Mouse (Mus musculus) MEL (cell line): Measurements from ENCODE around the gene Siglecg. TPM values are rescaled to one million over a fixed set of nuclear protein-coding genes. Genes with fewer than 3 reads are reported as not detected.

ENCODE experiments used
- DNase-seq: peaks from one replicate; pipeline ENCODE4 v3.0.0; 2011; ENCODE audit warnings: low read depth, low spot score
- H3K27ac ChIP-seq: 2 replicates; pipeline ENCODE4 v1.5.1; 2012; ENCODE audit warnings: low read depth, mild to moderate bottlenecking, control low read depth, low read length, moderate library complexity; ENCODE audit not compliant: control insufficient read depth
- H3K27me3 ChIP-seq, 2 experiments: fragments of 150-350 bp in 1 of 2; sonication (generic) in 1 of 2; 2 replicates each; pipeline ENCODE4 v1.6.1; 2012; ENCODE audit warnings: low read length in 2 of 2, mild to moderate bottlenecking in 2 of 2, improper control_type of control experiment in 1 of 2, moderate library complexity in 1 of 2; ENCODE audit not compliant: insufficient read depth in 2 of 2, control insufficient read depth in 1 of 2
- H3K36me3 ChIP-seq, 2 experiments: 2 replicates each; pipeline ENCODE4 v1.6.1; 2012 to 2014; ENCODE audit warnings: low read length in 2 of 2, improper control_type of control experiment in 1 of 2, inconsistent platforms in 1 of 2, mild to moderate bottlenecking in 1 of 2; ENCODE audit not compliant: insufficient read depth in 2 of 2, control insufficient read depth in 1 of 2
- H3K4me1 ChIP-seq, 2 experiments: fragments of 150-350 bp in 1 of 2; sonication (generic) in 1 of 2; 2 replicates each; pipeline ENCODE4 v1.6.1; 2012; ENCODE audit warnings: low read length in 2 of 2, improper control_type of control experiment in 1 of 2, mild to moderate bottlenecking in 1 of 2; ENCODE audit not compliant: insufficient read depth in 2 of 2, control insufficient read depth in 1 of 2
- H3K4me3 ChIP-seq, 2 experiments: fragments of 150-350 bp in 1 of 2; sonication (generic) in 1 of 2; 2 replicates each; pipeline ENCODE4 v1.5.1; 2012; ENCODE audit warnings: low read depth in 2 of 2, low read length in 2 of 2, mild to moderate bottlenecking in 2 of 2, moderate library complexity in 2 of 2, control low read depth in 1 of 2, improper control_type of control experiment in 1 of 2; ENCODE audit not compliant: control insufficient read depth in 1 of 2, insufficient read depth in 1 of 2
- H3K79me2 ChIP-seq: 2 replicates; pipeline ENCODE4 v1.6.1; 2012; ENCODE audit warnings: mild to moderate bottlenecking, low read length, moderate library complexity; ENCODE audit not compliant: control insufficient read depth, poor library complexity, insufficient read depth
- H3K9ac ChIP-seq: 2 replicates; pipeline ENCODE4 v1.6.1; 2012; ENCODE audit warnings: low read depth, mild to moderate bottlenecking, control low read depth, low read length, moderate library complexity; ENCODE audit not compliant: control insufficient read depth, poor library complexity, severe bottlenecking
- H3K9me3 ChIP-seq: fragments of 150-350 bp; sonication (generic); replicated peaks from 2 replicates; pipeline ENCODE4 v1.6.1; 2012; ENCODE audit warnings: mild to moderate bottlenecking, low read length, improper control_type of control experiment, moderate library complexity; ENCODE audit not compliant: insufficient read depth
- BHLHE40 ChIP-seq: IDR thresholded peaks from 2 replicates; pipeline ENCODE4 v1.6.1; 2012; ENCODE audit warnings: low read depth, mild to moderate bottlenecking, inconsistent platforms, low read length, improper control_type of control experiment, borderline replicate concordance
- CHD1 ChIP-seq: IDR thresholded peaks from 2 replicates; pipeline ENCODE4 v1.6.1; 2012; ENCODE audit warnings: low read depth, mild to moderate bottlenecking, inconsistent platforms, low read length, improper control_type of control experiment
- CHD2 ChIP-seq: IDR thresholded peaks from 2 replicates; pipeline ENCODE4 v1.6.1; 2011; ENCODE audit warnings: low read length, improper control_type of control experiment
- E2F4 ChIP-seq: IDR thresholded peaks from 2 replicates; pipeline ENCODE4 v1.6.1; 2011; ENCODE audit warnings: low read depth, low read length, improper control_type of control experiment, borderline replicate concordance
- ETS1 ChIP-seq: IDR thresholded peaks from 2 replicates; pipeline ENCODE4 v1.6.1; 2012; ENCODE audit warnings: low read depth, mild to moderate bottlenecking, inconsistent platforms, low read length, improper control_type of control experiment, moderate library complexity
- GATA1 ChIP-seq: IDR thresholded peaks from 2 replicates; pipeline ENCODE4 v1.6.1; 2011; ENCODE audit warnings: low read depth, low read length, improper control_type of control experiment
- KAT2A ChIP-seq: conservative IDR thresholded peaks from 2 replicates; pipeline ENCODE4 v1.6.1; 2012; ENCODE audit warnings: low read depth, low read length, improper control_type of control experiment, inconsistent platforms
- MEF2A ChIP-seq: IDR thresholded peaks from 2 replicates; pipeline ENCODE4 v1.6.1; 2014; ENCODE audit warnings: low read depth, mild to moderate bottlenecking, inconsistent platforms, low read length, improper control_type of control experiment; ENCODE audit not compliant: poor library complexity, insufficient replicate concordance, severe bottlenecking; ENCODE audit errors: extremely low read depth
- MXI1 ChIP-seq: IDR thresholded peaks from 2 replicates; pipeline ENCODE4 v1.6.1; 2011; ENCODE audit warnings: mild to moderate bottlenecking, low read depth, low read length, improper control_type of control experiment
- MYB ChIP-seq: IDR thresholded peaks from 2 replicates; pipeline ENCODE4 v1.6.1; 2011; ENCODE audit warnings: mild to moderate bottlenecking, low read depth, low read length, improper control_type of control experiment
- MYC ChIP-seq: IDR thresholded peaks from 2 replicates; pipeline ENCODE4 v1.6.1; 2011; ENCODE audit warnings: low read depth, mild to moderate bottlenecking, low read length, improper control_type of control experiment, moderate library complexity
- NELFE ChIP-seq: IDR thresholded peaks from 2 replicates; pipeline ENCODE4 v1.6.1; 2011; ENCODE audit warnings: low read depth, low read length, improper control_type of control experiment
- NRF1 ChIP-seq: IDR thresholded peaks from 2 replicates; pipeline ENCODE4 v1.6.1; 2014; ENCODE audit warnings: low read depth, mild to moderate bottlenecking, inconsistent platforms, low read length, improper control_type of control experiment, moderate library complexity; ENCODE audit not compliant: poor library complexity, insufficient read depth, severe bottlenecking
- POLR2A ChIP-seq, 2 experiments: IDR thresholded peaks; 2 replicates each; pipeline ENCODE4 v1.6.1; 2011 to 2012; ENCODE audit warnings: low read length in 2 of 2, mild to moderate bottlenecking in 2 of 2, control low read depth in 1 of 2, improper control_type of control experiment in 1 of 2, low read depth in 1 of 2, moderate library complexity in 1 of 2; ENCODE audit not compliant: control insufficient read depth in 1 of 2, insufficient read depth in 1 of 2, poor library complexity in 1 of 2
- POLR2AphosphoS2 ChIP-seq: IDR thresholded peaks from 2 replicates; pipeline ENCODE4 v1.6.1; 2011; ENCODE audit warnings: low read length, improper control_type of control experiment
- RAD21 ChIP-seq: IDR thresholded peaks from 2 replicates; pipeline ENCODE4 v1.6.1; 2011; ENCODE audit warnings: mild to moderate bottlenecking, low read depth, low read length, improper control_type of control experiment
- RCOR1 ChIP-seq: IDR thresholded peaks from 2 replicates; pipeline ENCODE4 v1.6.1; 2012; ENCODE audit warnings: low read depth, mild to moderate bottlenecking, inconsistent platforms, low read length, improper control_type of control experiment
- SIN3A ChIP-seq: IDR thresholded peaks from 2 replicates; pipeline ENCODE4 v1.6.1; 2012; ENCODE audit warnings: low read length, improper control_type of control experiment, inconsistent platforms
- TAL1 ChIP-seq: IDR thresholded peaks from 2 replicates; pipeline ENCODE4 v1.6.1; 2012; ENCODE audit warnings: mild to moderate bottlenecking, inconsistent platforms, low read length, moderate library complexity, mixed read lengths
- TCF12 ChIP-seq: IDR thresholded peaks from 2 replicates; pipeline ENCODE4 v1.6.1; 2014; ENCODE audit warnings: low read depth, mild to moderate bottlenecking, inconsistent platforms, low read length, improper control_type of control experiment, moderate library complexity
- USF2 ChIP-seq, 2 experiments: IDR thresholded peaks; 2 replicates each; pipeline ENCODE4 v1.6.1; 2011 to 2012; ENCODE audit warnings: improper control_type of control experiment in 2 of 2, low read length in 2 of 2, borderline replicate concordance in 1 of 2, inconsistent platforms in 1 of 2, low read depth in 1 of 2, mild to moderate bottlenecking in 1 of 2; ENCODE audit not compliant: insufficient read depth in 1 of 2
- ZC3H11A ChIP-seq: IDR thresholded peaks from 2 replicates; pipeline ENCODE4 v1.6.1; 2012; ENCODE audit warnings: low read depth, mild to moderate bottlenecking, inconsistent platforms, low read length, improper control_type of control experiment
- ZKSCAN1 ChIP-seq: IDR thresholded peaks from 2 replicates; pipeline ENCODE4 v1.6.1; 2012; ENCODE audit warnings: low read depth, mild to moderate bottlenecking, inconsistent platforms, low read length, improper control_type of control experiment, moderate library complexity
- ZMIZ1 ChIP-seq: IDR thresholded peaks from 2 replicates; pipeline ENCODE4 v1.6.1; 2012; ENCODE audit warnings: low read depth, mild to moderate bottlenecking, inconsistent platforms, low read length, improper control_type of control experiment, moderate library complexity
- polyA plus RNA-seq, 2 experiments: library from polyadenylated mRNA; stranded (reverse) in 1 of 2; unstranded in 1 of 2; fragments of >175 nt in 1 of 2; fragments of >200 nt in 1 of 2; gene quantifications; 2 replicates each; pipeline versions ENCODE4 v1.2.1 to v1.2.4; 2012; ENCODE audit warnings: low replicate concordance in 2 of 2, low read depth in 1 of 2; ENCODE audit not compliant: insufficient read length in 2 of 2, insufficient read depth in 1 of 2, missing spikeins in 1 of 2
- total RNA-seq: library from RNA; depleted of rRNA; stranded (reverse); fragments of 300-350 nt; gene quantifications from 2 replicates; pipeline ENCODE4 v1.2.3, GENCODE M21; 2012

Siglecg gene
- total and polyA plus RNA-seq, 3 experiments: not detected

- H3K36me3 ChIP-seq: peaks cover 0 to 8% of the 10 kb centered on the region in 2 experiments; a peak in 3 of 4 replicates
- no peak overlapping the region for H3K9ac ChIP-seq
- H3K9me3 ChIP-seq: no peaks in the 10 kb centered on the region
- no peak overlapping the region for H3K27ac ChIP-seq
- H3K4me3 ChIP-seq: no peak overlapping the region
- DNase-seq: no peak
- H3K79me2 ChIP-seq: 0 out of 2 replicates have a peak, but pooled peaks cover 1% of the 10 kb centered on the region
- H3K27me3 ChIP-seq: no peaks in the 10 kb centered on the region
- H3K4me1 ChIP-seq: peaks cover 0 to 17% of the 10 kb centered on the region in 2 experiments; a peak in 2 of 4 replicates
- TF ChIP-seq BHLHE40 (no peak), ZMIZ1 (no peak), KAT2A (no peak), ZC3H11A (no peak), POLR2AphosphoS2 (no peak), RCOR1 (no peak), TCF12 (no peak), RAD21 (no peak)
Observed at GRCm38 (mm10) chr7:43452609-43453008, 44.6 kb downstream of the Siglecg start.

- peaks cover 0 to 5% of the 10 kb centered on the region in 2 experiments; a peak in 3 of 4 replicates for H3K36me3 ChIP-seq
- no peak for DNase-seq
- H3K9ac ChIP-seq: no peak overlapping the region
- TF ChIP-seq CHD1 (no peak), NELFE (no peak), SIN3A (no peak), MYC (no peak), E2F4 (no peak)
- peaks cover 0 to 8% of the 10 kb centered on the region in 2 experiments; a peak in 1 of 4 replicates for H3K4me1 ChIP-seq
- no peak overlapping the region for H3K4me3 ChIP-seq
- no peaks in the 10 kb centered on the region for H3K79me2 ChIP-seq
- no peak overlapping the region for H3K27ac ChIP-seq
- no peaks in the 10 kb centered on the region for H3K27me3 ChIP-seq
- H3K9me3 ChIP-seq: no peaks in the 10 kb centered on the region
Observed at GRCm38 (mm10) chr7:43453599-43454355, 45.8 kb downstream of the Siglecg start.

- Histone ChIP-seq H3K36me3 (peaks cover 0 to 1% of the 10 kb centered on the region in 2 experiments; a peak in 2 of 4 replicates), H3K9ac (no peak overlapping the region), H3K9me3 (no peaks in the 10 kb centered on the region)
- TF ChIP-seq USF2 (IDR thresholded peaks at IDR 0.05; ENCODE audit: borderline replicate concordance in 1 of 2, insufficient read depth in 1 of 2, low read depth in 1 of 2, low read length in 2 of 2) (no peak), MYB (no peak), CHD1 (no peak), SIN3A (no peak), ZKSCAN1 (no peak), NRF1 (no peak), MXI1 (no peak), ETS1 (no peak), CHD2 (no peak), ZMIZ1 (no peak), KAT2A (no peak), POLR2A (IDR thresholded peaks at IDR 0.05; ENCODE audit: control insufficient read depth in 1 of 2, insufficient read depth in 1 of 2, low read depth in 1 of 2, low read length in 2 of 2, poor library complexity in 1 of 2) (no peak), POLR2AphosphoS2 (no peak), GATA1 (no peak), E2F4 (no peak), MEF2A (no peak), TAL1 (no peak)
Observed at GRCm38 (mm10) chr7:43454371-43454770, 46.4 kb downstream of the Siglecg start.

More at GRCm38 (mm10) chr7:43454371-43454770, 46.4 kb downstream of the Siglecg start:
- DNase-seq: no peak
- Histone ChIP-seq H3K4me1 (peaks cover 0 to 3% of the 10 kb centered on the region in 2 experiments; a peak in 1 of 4 replicates), H3K27me3 (no peaks in the 10 kb centered on the region), H3K27ac (no peak overlapping the region), H3K79me2 (no peaks in the 10 kb centered on the region), H3K4me3 (no peak overlapping the region)
